Mouse (Mus musculus): ENCODE results near the gene Ulk3. TPM values are rescaled to one million over a fixed set of nuclear protein-coding genes. Genes with fewer than 3 reads are reported as not detected.
A peak's percentile ranks its signal among the peaks of the same experiment; 100 is the strongest.

Ulk3 gene
- polyA plus RNA-seq, 1 experiment, result 10.1 TPM

DNA sequence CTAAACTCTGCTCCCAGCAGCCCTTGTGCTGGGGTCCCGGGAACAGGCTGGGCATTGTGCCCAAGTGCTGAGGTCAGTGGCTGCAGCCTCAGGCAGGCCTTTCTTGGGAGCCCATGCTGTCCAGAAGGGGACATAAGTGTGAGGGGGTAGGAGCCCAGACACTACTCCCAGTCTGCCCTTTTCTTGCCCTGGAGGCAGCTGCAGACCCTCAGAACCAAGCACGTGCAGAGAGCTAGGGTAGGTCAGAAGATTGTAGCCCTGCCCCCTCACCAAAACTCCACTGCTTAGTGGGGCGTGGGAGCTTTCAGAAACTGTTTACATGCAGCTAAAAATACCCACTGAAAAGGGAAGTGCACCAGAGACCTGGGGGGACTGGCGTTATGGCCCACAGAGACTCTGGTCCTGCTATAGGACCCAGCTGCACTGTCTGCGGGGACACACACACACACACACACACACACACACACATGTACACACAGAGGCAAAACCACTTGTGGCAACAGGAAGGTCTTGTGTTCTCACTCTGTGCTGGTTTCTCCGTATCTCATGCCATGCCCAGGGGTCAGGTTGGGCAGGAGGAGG, 48.6 kb downstream of the Ulk3 start:
- H3K4me1 ChIP-seq (ENCODE audit: control insufficient read depth, insufficient read depth, low read length), result peaks cover 4% of the 10 kb centered on the region
- H3K4me3 ChIP-seq (ENCODE audit: low read depth, low read length), result no peak overlapping the region
- no peak overlapping the region for H3K9ac ChIP-seq (ENCODE audit: low read depth, poor library complexity, severe bottlenecking)
- no peaks in the 10 kb centered on the region for H3K27me3 ChIP-seq (ENCODE audit: control insufficient read depth, insufficient read depth, low read length, poor library complexity, severe bottlenecking)
- H3K27ac ChIP-seq (ENCODE audit: insufficient read depth, low read length), result no peak overlapping the region
- no peaks in the 10 kb centered on the region for H3K36me3 ChIP-seq (ENCODE audit: control insufficient read depth, insufficient read depth, low read length, poor library complexity, severe bottlenecking)
- TF ChIP-seq CTCF (IDR thresholded peaks at IDR 0.05; ENCODE audit: low read depth, low read length), result no peak
- no peak for TF ChIP-seq EP300 (IDR thresholded peaks at IDR 0.05; ENCODE audit: insufficient read depth, low read depth, low read length)
- TF ChIP-seq POLR2A (IDR thresholded peaks at IDR 0.05; ENCODE audit: insufficient read depth, low read length), result no peak
- H3K9me3 ChIP-seq (replicated peaks; ENCODE audit: control insufficient read depth, insufficient read depth, low read length, poor library complexity, severe bottlenecking), result no peaks in the 10 kb centered on the region

DNA sequence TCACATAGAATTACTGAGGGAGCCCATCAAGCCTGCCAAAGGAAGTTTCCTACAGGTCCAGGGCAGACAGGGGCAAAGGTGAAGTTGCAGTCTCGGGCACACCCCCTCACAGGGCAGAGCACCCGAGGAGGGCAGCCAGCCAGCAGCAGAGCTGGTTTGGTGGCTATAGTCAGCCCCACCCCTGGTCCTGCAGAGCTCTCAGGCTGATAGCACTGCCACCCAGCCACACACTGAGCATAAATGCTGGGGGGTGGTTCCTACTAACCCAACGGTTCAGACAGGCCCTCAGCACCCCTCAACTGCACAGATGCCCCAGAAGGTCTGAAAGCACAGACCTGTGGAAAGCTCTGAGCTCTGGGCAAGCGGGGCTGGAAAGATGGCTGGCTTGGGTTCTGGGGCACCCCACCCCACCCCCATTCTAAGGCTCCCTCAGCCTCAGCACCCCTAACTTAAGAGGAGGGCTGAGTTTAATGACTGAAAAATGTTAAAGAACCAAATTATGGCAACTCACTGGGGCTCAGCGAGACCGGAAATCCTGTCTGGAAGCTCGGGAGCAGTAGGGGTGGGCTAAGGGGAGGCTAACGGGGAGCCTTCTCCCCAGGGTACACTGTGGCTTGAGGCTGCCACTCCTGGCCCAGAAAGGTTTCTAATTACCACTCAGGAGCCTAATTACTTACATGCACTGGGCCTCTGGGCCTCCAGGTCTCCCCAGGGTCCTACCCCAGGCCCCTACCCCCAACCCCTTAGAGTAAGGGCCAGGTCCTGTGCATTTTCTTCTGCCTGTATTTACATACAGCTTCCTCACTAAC, 49.6 kb downstream of the Ulk3 start:
- Histone ChIP-seq H3K36me3 (ENCODE audit: control insufficient read depth, insufficient read depth, low read length, poor library complexity, severe bottlenecking) (no peaks in the 10 kb centered on the region), H3K4me1 (ENCODE audit: control insufficient read depth, insufficient read depth, low read length) (peaks cover 9% of the 10 kb centered on the region), H3K4me3 (ENCODE audit: low read depth, low read length) (no peak overlapping the region), H3K9me3 (replicated peaks; ENCODE audit: control insufficient read depth, insufficient read depth, low read length, poor library complexity, severe bottlenecking) (no peaks in the 10 kb centered on the region), H3K27ac (ENCODE audit: insufficient read depth, low read length) (no peak overlapping the region), H3K9ac (ENCODE audit: low read depth, poor library complexity, severe bottlenecking) (no peak overlapping the region), H3K27me3 (ENCODE audit: control insufficient read depth, insufficient read depth, low read length, poor library complexity, severe bottlenecking) (no peaks in the 10 kb centered on the region)
- TF ChIP-seq POLR2A (IDR thresholded peaks at IDR 0.05; ENCODE audit: insufficient read depth, low read length) (no peak), CTCF (IDR thresholded peaks at IDR 0.05; ENCODE audit: low read depth, low read length) (no peak), EP300 (IDR thresholded peaks at IDR 0.05; ENCODE audit: insufficient read depth, low read depth, low read length) (no peak)

DNA sequence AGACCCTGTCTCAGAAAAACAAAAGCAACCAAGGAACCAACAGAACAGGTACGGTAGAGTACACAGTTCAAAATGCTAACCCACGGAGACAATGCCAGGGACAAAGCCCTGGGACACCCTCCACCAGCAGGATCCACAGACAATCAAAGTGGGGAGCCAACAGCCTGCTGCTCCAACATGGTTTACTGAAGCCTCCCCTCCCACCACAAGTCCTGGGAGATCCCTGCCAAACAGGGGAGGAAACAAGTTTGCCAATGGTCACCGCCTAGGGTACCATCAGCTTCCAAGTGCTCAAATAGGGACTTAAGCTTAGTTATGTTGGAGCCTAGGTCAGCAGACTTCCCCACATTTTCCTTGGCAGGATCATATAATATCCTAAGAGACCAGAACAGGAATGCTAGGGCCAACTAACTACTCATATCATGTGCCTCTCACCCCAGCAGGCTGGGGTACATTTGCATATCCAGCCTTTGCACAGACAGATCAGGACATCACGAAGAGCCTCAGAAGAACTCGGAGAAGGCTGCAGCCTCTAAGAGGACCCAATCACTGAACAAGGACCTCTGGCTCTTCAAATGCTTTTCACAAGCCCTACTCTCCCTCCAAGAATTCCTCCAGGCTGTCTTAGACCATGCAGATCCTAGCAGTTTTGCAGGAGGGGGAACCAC, 50.5 kb downstream of the Ulk3 start:
- no peaks in the 10 kb centered on the region for H3K36me3 ChIP-seq (ENCODE audit: control insufficient read depth, insufficient read depth, low read length, poor library complexity, severe bottlenecking)
- no peak overlapping the region for H3K9ac ChIP-seq (ENCODE audit: low read depth, poor library complexity, severe bottlenecking)
- no peak for TF ChIP-seq POLR2A (IDR thresholded peaks at IDR 0.05; ENCODE audit: insufficient read depth, low read length)
- TF ChIP-seq EP300 (IDR thresholded peaks at IDR 0.05; ENCODE audit: insufficient read depth, low read depth, low read length), result no peak
- no peak for TF ChIP-seq CTCF (IDR thresholded peaks at IDR 0.05; ENCODE audit: low read depth, low read length)
- H3K9me3 ChIP-seq (replicated peaks; ENCODE audit: control insufficient read depth, insufficient read depth, low read length, poor library complexity, severe bottlenecking), result no peaks in the 10 kb centered on the region
- H3K4me3 ChIP-seq (ENCODE audit: low read depth, low read length), result no peak overlapping the region
- H3K4me1 ChIP-seq (ENCODE audit: control insufficient read depth, insufficient read depth, low read length), result peaks cover 10% of the 10 kb centered on the region
- H3K27ac ChIP-seq (ENCODE audit: insufficient read depth, low read length), result no peak overlapping the region
- no peaks in the 10 kb centered on the region for H3K27me3 ChIP-seq (ENCODE audit: control insufficient read depth, insufficient read depth, low read length, poor library complexity, severe bottlenecking)

DNA sequence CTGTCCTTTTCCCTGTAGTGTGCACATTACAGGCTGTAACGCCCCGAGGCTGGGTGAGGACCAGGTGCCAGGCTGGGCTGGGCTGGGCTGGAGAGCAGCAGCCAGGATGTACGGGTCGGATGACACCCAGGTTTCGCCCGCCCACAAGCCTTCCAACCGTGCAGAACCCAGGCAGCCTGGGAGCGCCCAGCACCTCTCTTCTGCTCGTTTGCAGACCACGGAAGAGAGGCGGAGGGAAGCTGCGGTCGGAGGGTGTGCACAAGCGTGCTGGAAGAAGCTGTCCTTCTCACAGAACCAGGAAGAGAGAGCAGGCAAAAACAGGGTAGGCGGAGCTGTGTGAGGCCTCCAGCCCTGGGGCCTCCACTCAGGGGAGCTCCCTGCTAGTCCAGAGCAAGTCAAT, 51.1 kb downstream of the Ulk3 start:
- H3K4me3 ChIP-seq (ENCODE audit: low read depth, low read length), result peak overlapping the region; percentile 15; the same call in 1 of the 2 replicates
- TF ChIP-seq EP300 (IDR thresholded peaks at IDR 0.05; ENCODE audit: insufficient read depth, low read depth, low read length) (no peak), CTCF (IDR thresholded peaks at IDR 0.05; ENCODE audit: low read depth, low read length) (no peak)
- H3K9me3 ChIP-seq (replicated peaks; ENCODE audit: control insufficient read depth, insufficient read depth, low read length, poor library complexity, severe bottlenecking), result no peaks in the 10 kb centered on the region
- peaks cover 10% of the 10 kb centered on the region for H3K4me1 ChIP-seq (ENCODE audit: control insufficient read depth, insufficient read depth, low read length)
- H3K27ac ChIP-seq (ENCODE audit: insufficient read depth, low read length), result no peak overlapping the region
- H3K9ac ChIP-seq (ENCODE audit: low read depth, poor library complexity, severe bottlenecking), result no peak overlapping the region
- H3K36me3 ChIP-seq (ENCODE audit: control insufficient read depth, insufficient read depth, low read length, poor library complexity, severe bottlenecking), result no peaks in the 10 kb centered on the region
- H3K27me3 ChIP-seq (ENCODE audit: control insufficient read depth, insufficient read depth, low read length, poor library complexity, severe bottlenecking), result no peaks in the 10 kb centered on the region

DNA sequence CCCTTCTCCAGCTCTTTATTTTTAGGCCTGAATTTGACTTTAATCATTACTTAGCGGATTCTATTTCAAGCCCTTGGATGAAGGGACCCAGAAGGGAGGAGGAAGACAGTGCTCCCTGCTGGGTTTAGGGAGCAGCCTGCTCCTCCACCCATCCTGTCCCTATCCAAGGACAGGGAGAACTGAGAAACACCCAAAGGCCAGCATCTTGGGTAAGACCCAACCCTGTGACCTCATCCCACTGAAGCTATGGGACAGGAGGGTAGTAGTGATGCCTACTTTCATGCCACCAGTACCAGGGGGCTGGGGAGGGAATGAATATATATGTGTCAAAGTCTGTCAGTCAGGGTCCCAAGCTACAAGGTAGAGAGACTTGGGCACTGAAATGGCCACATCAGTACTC, 51.8 kb downstream of the Ulk3 start:
- H3K4me1 ChIP-seq (ENCODE audit: control insufficient read depth, insufficient read depth, low read length), result peaks cover 10% of the 10 kb centered on the region
- no peaks in the 10 kb centered on the region for H3K36me3 ChIP-seq (ENCODE audit: control insufficient read depth, insufficient read depth, low read length, poor library complexity, severe bottlenecking)
- H3K9me3 ChIP-seq (replicated peaks; ENCODE audit: control insufficient read depth, insufficient read depth, low read length, poor library complexity, severe bottlenecking), result no peaks in the 10 kb centered on the region
- H3K9ac ChIP-seq (ENCODE audit: low read depth, poor library complexity, severe bottlenecking), result no peak overlapping the region
- no peak overlapping the region for H3K27ac ChIP-seq (ENCODE audit: insufficient read depth, low read length)
- H3K27me3 ChIP-seq (ENCODE audit: control insufficient read depth, insufficient read depth, low read length, poor library complexity, severe bottlenecking), result no peaks in the 10 kb centered on the region
- no peak overlapping the region for H3K4me3 ChIP-seq (ENCODE audit: low read depth, low read length)
- TF ChIP-seq EP300 (IDR thresholded peaks at IDR 0.05; ENCODE audit: insufficient read depth, low read depth, low read length), result no peak
- TF ChIP-seq POLR2A (IDR thresholded peaks at IDR 0.05; ENCODE audit: insufficient read depth, low read length), result no peak
- TF ChIP-seq CTCF (IDR thresholded peaks at IDR 0.05; ENCODE audit: low read depth, low read length), result no peak
